Mouse (Mus musculus): ENCODE measurements around the gene Zbtb12.
A peak's percentile ranks its signal among the peaks of the same experiment; 100 is the strongest.
"Not testable (repeated sequence)": the region's sequence is repeated elsewhere in the genome, so short reads cannot be mapped to it uniquely, and the experiment has no call there.

Gene Zbtb12

DNA sequence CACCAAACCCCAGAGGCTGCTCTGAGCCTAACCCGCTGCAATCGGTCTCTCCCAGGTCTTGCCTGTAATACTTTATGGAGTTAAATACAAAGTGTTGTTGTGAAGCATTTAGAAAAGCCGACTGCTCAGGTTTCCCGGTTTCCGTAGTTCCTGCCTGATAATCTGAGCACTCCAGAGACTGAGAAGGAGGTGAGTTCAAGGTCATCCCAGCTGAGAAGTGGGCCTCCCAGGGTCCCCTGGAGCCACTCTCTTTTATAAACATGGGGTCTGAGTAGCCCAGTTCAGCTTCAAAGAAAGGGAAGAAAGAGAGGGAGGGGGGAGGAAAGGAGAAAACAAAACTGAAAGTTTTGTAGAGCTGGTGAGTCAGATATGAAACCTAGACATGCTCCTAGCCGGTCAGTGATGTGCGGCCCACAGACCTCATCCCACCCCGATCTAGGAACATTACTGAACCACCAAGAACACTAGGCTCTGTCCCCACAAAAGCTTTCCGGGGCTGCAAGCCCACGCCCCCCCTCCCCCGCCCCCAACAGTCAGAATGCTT is at the start of gene Zbtb12:
Gene Zbtb12 (plus strand): TSS at position 148 of the 544 bp plus-strand sequence.
- peak in 1 of 2 experiments; percentile 80 for DNase-seq (ENCODE audit: inconsistent age in 2 of 2, low spot score in 1 of 2)

DNA sequence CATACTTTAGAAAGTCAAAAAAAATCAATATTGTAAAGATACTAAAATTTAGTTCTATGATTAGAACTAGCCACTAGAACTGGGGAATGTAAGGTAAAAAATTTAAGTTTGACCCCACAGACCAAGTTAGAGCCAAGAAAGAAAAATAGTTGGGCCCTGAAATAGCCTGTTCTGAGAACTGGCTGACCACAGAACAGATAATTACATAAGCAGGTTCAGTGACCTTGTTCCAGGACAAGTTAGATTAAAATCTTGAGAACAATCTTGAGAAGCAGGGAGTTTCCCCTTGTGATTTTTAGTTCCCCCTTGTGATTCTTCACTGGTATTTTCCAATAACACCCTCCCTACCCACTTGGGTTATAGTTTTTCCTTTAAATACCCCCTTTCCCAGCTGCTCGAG is 48.5 kb upstream of the Zbtb12 start:
- DNase-seq (ENCODE audit: inconsistent age in 2 of 2, low spot score in 1 of 2): not testable (repeated sequence)

DNA sequence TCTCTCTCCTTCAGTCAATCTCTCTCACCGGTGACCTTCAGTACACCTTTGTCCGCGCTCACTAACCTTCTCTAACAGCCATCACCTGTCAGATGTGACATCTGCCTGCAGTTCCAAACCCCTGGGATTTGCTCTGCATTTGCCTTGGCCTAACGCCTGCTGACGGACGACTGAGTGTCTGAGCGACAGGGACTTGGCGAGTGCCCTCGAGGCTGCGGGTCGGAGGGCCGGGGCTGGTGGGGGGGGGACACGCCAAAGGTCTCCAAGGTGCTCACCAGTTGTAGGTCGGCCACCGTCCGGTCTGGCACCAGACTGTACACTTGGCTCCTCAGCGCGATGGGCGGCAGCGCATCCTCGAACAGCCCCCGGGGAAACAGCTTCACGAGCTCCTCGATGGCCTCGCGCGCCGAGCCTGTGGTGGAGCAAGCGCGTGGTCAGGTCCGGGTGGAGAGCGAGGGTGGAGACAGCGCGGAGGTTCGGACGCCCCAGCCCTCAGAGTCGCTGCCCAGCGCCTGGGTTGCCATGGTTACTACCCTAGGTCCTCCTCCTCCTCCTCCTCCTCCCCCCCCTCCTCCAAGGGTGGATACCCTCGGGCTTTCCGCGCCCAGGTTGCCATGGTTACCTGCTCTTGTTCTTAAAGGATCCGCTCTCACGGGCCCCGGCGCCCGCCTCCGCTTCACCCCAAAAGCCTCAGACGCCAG is 43.0 kb upstream of the Zbtb12 start:
- DNase-seq (ENCODE audit: inconsistent age in 2 of 2, low spot score in 1 of 2): no peak

DNA sequence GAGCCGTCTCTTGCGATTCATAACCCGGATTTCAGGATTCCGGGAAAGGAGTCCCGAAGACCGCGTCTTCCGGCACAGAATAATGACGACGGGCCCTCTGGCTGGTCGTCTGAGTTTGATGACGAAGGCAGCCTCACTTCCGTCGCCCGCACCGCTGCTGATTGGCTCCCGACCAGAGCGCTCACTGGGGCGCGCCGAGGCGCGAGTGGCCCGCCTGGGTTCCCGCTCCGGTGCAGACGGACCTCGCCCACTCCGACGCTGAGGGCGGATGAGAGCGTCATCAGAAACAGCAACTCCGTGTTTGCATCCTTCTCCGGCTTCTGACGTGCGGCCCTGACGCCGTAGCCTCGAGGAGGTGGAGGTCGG is 42.4 kb upstream of the Zbtb12 start, which contains the start of the genes Stk19 and Dxo:
Gene Stk19 (minus strand): TSS at position 90 of the 366 bp plus-strand sequence.
Gene Dxo (plus strand): TSS at position 164 of the 366 bp plus-strand sequence.
- DNase-seq (ENCODE audit: inconsistent age in 2 of 2, low spot score in 1 of 2): peak; percentile 97 to 99

DNA sequence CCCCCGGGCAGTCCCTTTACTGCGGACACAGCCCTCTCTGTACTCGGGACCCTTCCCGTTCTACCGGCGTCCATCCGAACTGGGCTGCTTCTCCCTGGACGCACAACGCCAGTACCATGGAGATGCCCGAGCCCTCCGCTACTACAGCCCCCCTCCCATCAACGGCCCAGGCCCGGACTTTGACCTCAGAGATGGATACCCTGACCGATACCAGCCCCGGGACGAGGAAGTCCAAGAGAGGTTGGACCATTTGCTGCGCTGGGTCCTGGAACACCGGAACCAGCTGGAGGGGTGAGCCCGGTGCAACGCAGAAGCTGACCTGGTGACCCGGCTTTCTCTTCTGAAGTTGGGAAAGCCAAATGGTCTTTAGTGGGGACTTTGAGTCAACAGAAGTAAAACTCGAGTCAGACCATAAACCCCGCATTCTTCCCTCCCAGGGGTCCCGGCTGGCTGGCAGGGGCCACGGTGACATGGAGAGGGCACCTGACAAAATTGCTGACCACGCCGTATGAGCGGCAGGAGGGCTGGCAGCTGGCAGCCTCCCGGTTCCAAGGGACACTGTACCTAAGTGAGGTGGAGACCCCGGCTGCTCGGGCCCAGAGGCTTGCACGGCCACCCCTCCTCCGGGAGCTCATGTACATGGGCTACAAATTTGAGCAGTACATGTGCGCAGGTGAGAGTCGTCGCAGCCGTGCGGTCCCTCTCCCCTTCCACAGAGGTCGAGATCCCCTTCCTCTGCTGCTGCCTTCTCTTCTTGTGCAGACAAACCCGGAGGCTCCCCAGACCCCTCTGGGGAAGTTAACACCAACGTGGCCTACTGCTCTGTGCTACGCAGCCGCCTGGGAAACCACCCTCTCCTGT is 41.6 kb upstream of the Zbtb12 start:
- DNase-seq (ENCODE audit: inconsistent age in 2 of 2, low spot score in 1 of 2): peak in 1 of 2 experiments; percentile 41

DNA sequence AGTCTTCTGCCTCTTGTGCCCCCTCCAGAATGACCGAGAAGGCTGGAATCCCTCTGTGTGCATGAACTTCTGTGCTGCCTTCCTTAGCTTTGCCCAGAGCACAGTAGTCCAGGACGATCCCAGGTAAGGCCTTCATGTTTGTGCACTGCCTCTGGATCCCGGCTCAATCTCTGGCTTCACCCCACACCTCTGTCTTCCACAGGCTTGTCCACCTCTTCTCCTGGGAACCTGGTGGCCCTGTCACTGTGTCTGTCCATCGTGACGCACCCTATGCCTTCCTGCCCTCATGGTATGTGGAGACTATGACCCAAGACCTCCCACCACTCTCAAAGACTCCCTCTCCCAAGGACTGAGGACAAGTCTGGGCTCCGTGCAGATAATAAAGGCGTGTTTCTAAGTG is 40.5 kb upstream of the Zbtb12 start:
- no peak for DNase-seq (ENCODE audit: inconsistent age in 2 of 2, low spot score in 1 of 2)

DNA sequence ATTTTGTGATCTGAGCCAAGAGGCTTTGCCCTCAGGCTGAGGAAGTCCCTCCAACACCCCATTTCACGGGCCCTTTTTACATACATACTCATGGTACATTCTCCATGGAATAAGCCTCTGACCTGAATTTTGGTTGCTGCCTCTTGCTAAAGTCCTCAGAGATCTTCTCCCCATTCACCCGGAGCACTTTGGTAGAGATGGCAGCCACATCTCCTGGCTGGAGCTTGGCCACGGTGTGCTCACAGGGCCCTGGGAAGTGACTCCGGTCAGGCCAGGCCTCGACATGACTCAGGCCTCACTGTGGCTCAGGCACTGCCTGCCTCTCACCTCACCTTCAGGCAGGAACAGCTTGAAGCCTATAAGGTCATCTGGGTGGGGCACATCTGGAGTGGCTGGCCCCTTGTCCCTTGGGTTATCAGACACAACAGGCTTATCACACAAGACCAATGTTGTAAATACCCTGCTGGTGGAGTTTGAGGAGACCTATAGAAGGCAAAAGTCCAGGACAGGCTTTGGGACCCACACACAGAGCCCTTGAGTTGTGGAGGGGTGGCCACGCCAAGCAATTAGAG is 38.5 kb upstream of the Zbtb12 start:
- no peak for DNase-seq (ENCODE audit: inconsistent age in 2 of 2, low spot score in 1 of 2)

DNA sequence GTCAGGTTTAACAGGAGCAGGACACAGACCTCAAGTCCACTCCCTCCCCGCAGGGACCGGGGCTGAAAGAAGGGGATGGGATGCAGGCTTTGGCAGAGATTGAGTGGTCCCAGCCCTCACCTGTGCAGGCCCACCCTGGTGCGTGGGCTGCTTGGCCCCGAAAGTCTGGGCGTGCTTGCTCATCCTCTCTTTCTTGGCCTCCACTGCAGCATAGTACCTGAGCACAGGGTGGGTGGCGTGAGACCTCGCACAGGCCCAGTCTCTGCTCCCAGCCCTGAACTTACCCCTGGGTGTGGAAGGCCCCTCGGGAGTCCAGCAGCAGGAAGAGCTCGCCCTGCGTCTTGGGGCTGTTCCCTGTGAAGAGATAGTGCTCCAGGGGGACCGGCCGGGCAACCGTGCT is 34.4 kb upstream of the Zbtb12 start:
- no peak for DNase-seq (ENCODE audit: inconsistent age in 2 of 2, low spot score in 1 of 2)

DNA sequence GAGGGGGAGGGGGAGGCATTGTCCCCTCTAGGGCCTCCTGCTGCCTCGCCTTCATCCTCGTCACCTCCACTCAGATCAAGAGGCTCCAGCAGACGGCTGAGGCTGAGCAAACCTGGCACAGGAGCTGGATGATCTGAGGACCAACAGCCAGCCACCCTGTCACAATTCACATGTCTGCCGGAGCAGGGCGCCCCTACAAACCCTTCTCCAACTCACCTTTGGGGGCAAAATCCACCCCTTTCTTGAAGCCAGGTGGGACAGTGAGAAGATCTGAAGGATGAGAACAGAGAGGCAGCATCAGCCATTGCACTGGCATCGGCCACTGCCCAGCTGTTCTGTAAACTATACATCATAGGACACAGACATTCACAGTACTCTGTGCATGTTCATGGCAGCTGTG is 32.1 kb upstream of the Zbtb12 start:
- DNase-seq (ENCODE audit: inconsistent age in 2 of 2, low spot score in 1 of 2): no peak

DNA sequence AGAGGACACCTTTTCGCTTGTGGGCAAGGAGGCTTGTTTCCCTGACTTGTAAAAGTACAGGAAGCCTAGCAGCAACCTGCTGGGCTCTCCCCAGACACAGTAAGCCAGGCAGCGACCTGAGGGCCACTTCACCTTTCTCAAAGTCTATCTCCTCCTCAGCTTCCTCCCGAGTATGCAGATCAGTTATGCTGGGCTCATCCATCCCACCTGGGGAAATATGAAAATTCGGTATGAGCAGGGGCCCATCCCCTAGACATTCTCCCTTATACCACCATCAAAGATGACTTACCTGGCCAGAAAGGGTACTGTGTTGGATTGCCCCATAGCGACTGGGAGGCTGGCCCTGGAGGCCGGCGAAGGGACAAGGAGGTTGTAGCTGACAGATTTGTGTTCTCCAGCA is 31.7 kb upstream of the Zbtb12 start:
- no peak for DNase-seq (ENCODE audit: inconsistent age in 2 of 2, low spot score in 1 of 2)

DNA sequence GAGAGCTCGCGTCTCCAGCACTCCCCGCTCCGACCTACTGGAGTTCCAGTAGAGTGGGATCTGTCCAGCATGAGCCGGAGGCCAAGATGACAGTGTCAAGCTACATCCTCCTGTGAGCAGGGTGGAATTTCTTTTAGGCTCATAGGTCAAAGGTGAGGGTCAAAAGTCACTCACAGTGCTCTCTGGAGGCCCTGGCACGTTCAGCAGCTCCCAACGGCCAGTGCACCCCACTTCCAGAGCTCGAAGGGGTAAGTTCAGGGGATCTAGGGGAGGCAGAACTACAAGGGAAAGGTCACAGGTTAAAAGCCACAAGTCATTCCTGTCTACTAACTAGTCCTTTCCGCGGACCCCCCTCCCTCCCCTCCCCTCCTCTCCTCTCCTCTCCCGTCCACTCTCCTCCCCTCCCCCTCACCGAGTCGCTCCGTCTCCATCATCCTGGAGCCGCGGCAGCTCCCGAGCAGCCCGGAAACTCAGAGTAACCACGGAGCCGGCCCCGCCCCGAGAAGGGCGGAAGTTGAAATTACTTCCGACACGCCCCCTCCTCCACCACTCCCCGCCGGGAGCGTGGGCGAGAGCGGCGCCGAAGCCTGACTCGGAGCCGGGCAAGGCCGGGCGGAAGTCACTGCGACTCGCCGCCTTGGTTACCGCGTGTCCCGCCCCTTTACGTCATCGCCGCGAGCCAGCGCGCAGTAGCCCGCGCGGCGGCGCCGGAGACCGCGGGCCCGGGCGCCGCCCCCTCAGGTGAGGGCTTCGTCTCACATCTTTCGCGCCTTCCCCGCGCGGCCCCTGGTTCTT is 29.4 kb upstream of the Zbtb12 start, which contains the start of the genes Skiv2l and Nelfe:
Gene Skiv2l (minus strand): TSS at position 489 of the 795 bp plus-strand sequence.
Gene Nelfe (plus strand): TSS at position 670 of the 795 bp plus-strand sequence.
- peak; percentile 99 for DNase-seq (ENCODE audit: inconsistent age in 2 of 2, low spot score in 1 of 2)

DNA sequence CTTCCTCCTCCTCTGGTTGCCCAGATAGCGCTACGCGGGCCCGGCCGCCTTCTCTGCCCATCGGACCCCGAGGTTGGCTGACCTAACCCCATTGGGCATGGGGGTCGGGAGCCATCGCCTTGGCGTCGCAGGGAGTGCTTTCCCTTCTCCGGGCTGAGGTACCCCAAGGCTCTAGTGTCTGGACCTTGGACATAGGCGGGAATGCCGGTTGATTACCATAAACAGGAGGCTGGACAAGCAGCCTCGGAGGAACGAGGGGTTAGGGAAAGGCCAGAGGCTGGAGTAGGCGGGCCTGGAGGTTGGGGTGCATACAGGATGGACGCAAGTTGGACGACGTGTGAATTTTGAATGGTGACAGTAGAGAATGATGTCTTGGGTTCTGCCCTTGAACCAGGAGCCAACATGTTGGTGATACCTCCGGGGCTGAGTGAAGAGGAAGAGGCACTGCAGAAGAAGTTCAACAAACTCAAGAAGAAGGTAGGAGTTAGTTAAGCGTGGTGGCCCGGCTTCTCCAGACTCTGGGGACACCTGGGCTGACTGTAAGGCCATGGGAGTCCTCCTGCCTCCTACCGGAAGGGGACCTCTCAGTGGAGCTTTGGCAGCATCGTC is 28.7 kb upstream of the Zbtb12 start:
- no peak for DNase-seq (ENCODE audit: inconsistent age in 2 of 2, low spot score in 1 of 2)

DNA sequence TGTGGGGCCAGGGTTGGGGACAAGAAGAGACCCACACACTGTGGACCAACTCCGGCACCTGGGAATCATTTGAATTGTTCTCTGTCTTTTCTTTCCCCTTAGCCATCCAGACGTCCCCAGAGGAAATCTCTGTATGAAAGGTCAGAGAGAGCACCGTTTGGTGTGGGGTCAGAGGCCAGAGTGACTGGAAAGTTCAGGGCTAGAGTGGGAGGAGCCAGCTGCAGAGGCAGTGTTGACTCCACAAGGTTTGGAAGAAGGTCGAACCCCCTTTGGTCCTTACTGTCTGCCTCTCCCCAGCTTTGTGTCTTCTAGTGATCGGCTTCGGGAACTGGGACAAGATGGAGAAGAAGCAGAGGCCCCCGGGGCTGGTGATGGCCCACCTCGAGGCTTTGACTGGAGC is 25.8 kb upstream of the Zbtb12 start:
- no peak for DNase-seq (ENCODE audit: inconsistent age in 2 of 2, low spot score in 1 of 2)

DNA sequence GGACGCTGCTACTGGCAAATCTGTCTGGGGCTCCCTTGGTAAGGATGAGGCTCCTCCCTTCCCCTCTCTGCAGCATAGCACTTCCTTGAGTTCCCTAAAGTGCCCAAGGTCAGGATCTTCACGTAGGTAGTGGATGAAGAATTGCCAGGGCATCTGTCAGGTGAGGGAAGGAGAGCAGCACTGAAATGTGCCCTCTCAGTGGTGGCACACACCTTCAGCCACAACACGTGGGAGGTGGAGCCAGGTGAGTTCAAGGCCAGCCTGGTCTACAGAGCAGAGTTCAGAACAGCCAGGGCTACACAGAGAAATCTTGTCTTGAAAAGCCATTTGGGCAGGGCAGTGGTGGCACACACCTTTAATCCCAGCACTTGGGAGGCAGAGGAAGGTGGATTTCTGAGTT is 24.5 kb upstream of the Zbtb12 start:
- DNase-seq (ENCODE audit: inconsistent age in 2 of 2, low spot score in 1 of 2): no peak

DNA sequence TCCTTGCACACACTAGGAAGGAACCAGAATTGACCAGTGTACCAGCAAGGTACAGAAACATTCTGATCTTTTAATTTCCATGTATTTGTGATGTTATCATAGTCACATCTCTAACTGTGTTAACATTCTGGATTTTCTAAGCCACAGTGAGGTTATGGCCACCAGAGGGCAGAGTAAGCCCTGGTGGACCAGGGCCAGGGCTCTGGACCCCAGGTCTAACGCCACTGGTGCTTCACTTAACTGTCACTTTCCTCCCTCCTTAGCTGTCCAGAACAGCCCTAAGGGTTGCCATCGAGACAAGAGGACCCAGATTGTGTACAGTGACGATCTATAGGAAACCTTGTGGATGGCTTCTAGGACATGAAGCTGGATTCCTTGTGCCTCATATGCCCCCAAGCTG is 23.5 kb upstream of the Zbtb12 start:
- peak; percentile 54 to 85 for DNase-seq (ENCODE audit: inconsistent age in 2 of 2, low spot score in 1 of 2)

DNA sequence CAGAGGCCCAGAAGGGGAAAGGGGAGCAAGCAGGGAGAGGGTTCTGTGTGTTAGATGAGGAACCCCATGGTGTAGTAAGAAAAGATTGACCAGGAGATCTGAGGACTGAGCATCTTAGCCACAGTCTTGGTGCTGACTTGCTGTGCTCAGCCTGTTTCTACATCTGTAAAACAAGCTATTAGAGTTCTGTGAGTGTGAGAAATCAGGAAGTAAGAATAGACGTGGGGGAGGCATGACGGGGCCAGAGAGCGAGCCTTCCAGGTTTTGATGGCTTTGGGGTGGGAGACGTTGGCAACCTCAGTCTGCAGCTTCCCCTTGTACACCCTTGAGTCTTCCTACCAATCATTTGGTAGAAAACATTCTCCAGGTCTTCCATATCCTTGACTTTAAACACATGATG is 20.6 kb upstream of the Zbtb12 start:
- DNase-seq (ENCODE audit: inconsistent age in 2 of 2, low spot score in 1 of 2): no peak

DNA sequence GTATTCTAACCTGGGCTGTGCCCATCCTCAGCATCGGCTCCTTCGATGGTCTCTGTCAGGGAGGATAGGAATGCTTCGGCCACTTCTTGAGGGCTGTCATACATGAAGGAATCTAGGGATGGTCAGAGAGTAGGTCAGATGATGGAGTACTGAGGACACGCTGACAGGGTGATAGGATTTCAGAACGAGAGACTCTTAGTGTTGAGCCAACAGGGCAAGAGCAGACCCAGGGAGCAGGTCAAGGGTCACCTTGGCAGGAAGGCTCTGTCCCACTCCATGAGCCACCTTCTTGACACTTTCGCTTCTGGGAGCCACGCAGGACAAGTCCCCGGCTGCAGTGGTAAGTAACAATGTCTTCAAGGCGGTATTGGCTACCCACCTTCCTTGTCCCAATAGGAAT is 18.8 kb upstream of the Zbtb12 start:
- DNase-seq (ENCODE audit: inconsistent age in 2 of 2, low spot score in 1 of 2): no peak

DNA sequence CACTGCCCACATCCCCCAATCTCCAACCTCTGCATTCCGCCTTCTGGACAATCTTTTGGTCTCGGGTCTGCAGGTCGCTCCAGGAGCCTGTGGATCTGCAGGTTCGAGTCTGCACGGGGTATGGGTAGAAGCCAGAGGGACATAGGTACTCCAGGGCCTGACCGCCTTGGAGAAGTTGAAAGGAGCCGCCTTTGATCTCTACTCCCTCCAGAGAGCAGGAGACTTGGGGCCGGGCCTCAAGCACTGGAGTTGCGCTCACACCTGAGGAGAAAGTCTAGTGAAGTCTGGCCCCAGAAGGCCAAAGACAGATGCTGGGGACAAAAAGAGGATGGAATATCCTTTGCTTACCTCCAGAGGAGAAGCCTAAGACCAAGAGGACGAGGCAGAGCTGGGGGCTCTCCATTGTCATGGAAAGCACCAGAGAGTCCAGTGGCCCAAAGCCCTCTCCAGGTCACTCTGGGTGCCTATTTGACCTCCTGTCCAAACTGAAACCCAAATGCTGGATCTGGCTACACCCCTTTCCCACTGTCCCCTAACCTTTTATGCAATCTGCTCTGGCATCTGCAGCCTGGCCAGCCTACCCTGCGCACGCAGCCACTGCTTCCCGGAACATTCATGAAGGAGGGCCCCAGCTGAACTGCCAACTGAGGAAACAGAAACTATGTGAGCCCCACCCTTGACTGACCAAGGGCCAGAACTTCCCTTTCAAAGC is 17.4 kb upstream of the Zbtb12 start:
- DNase-seq (ENCODE audit: inconsistent age in 2 of 2, low spot score in 1 of 2): peak in 1 of 2 experiments; percentile 61

DNA sequence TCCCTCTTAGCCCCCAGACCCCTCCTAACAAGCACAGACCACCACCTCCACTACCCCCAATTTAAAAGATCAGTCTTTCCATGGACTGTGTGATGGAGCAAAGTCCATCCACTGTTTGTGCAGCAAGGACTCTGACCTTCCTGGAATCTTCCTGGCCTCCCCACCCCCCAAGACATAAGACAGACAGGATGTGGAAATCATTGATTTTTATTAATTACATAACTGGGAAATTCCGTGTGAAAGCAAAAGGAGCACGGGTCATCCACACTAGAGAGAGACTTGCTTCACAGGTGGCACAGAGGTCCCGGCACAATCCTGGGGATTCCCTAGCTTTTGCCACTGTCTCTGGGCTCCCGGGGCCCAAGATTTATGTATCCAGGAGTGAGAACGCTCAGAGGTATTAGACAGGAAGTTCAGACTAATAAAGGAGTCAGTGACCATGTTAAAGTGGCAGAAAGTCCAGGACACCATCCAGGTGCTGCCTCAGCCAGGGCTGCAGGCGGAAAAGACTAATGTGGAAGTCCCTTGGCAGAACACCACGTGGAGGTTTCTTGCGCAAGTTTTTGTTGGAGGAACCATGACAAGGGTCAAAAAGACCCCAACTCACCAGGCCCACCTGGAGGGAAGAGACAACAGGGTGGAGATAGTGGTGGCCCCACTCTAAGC is 16.7 kb upstream of the Zbtb12 start, which contains the start of gene Cfb:
Gene Cfb (minus strand): TSS at position 103 of the 666 bp plus-strand sequence.
- DNase-seq (ENCODE audit: inconsistent age in 2 of 2, low spot score in 1 of 2): no peak

All from adrenal gland, adult (tissue).